Mouse (Mus musculus) spleen, postnatal 4 days (tissue): ENCODE results near the gene Unc45b.
A peak's percentile ranks its signal among the peaks of the same experiment; 100 is the strongest.
"Not testable (repeated sequence)": the region's sequence is repeated elsewhere in the genome, so short reads cannot be mapped to it uniquely, and the experiment has no call there.

Experiments used
- DNase-seq, 2 experiments: peaks; one replicate each; pipeline ENCODE4 v3.0.0; 2022; ENCODE audit warnings: low spot score in 2 of 2

The Unc45b gene

DNA sequence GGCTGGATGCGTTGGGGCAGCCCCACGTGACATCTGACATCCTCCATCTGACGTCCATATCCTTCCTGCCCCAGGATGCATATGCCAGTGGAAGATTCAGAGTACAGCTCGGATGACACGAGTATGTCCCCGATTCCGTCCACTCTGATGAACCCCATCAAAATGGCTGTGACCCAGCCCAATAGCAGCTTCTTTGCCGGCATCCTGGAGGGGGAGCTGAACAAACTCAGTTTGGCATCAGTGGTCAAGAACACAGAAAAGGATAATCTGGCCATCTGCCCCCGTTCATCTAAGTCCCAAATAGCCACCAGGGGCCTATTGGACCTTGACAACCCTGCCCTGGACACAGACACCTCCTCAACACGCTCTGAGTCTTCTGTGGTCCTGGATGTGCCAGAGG lies 12.9 kb upstream of the Unc45b start:
- DNase-seq = no peak

DNA sequence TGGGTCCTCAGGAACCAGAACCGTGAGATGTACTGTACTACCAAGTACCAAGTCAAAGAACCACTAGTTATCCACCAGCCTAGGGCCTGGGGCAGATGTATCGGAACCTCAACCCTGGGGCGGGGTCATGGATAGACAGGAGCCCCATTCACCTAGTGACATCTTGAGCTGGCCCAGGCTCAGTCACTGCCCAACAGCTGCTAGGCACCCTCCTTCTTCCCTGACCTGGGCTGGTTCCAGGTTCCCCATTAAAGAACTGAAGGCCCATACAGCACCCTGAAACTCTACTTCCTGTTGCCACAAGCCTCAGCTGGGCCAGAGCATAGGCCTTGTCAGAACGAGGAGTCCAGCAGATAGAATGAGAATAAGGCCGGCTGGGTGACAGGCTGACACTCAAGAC lies 10.6 kb upstream of the Unc45b start:
- DNase-seq = no peak

DNA sequence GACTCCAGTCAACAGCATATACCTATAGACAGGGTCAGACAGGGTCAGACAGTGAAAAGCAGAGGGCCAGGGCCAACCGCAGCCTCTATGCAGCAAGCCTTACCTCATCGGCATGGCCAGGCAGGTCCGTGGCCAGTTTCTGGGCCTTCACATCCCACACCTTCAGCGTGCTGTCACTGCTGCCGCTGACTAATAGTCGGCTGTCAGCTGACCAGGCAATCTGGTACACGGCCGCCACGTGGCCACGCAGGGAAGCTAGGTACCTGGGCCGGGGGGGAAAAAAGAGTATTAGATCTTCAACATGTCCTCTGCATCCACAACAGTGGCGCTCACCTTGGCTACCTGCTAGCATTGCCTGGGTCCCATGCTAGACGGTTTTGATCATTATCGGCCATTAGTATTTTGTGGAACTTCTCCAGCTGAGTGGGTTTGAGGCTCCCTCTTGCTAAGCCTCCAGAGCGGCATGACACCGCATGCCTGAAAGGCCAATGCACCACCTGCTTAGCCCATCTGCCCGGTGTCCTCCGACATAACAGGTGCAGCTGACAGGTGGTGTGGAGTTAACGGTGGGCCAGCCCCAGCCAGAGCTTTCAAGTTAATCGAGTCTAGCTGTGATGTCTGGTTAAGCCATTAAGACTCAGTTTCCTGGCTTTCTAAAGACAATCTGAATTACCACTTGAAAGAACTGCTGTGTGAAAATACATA lies 8.6 kb upstream of the Unc45b start:
- no peak for DNase-seq

DNA sequence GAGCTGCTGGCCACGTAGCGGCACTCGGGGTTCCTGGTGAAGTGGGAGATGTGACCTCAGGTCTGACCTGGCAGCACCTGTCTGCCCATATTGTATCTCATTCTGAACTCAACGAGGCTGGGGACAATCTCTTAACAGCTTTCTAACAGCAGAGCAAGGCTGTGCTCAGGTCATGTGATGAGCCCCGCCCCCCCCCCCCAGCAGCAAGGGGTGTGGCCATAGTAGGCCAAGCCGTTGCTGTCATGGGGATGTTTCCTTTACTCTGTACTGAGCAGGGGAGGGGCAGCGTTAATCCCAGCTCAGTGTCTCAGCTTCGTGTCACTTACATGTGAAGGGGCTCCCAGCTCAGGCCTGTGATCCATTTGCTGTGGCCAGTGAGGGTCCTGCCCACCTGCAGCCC lies 5.4 kb upstream of the Unc45b start:
- no peak for DNase-seq

DNA sequence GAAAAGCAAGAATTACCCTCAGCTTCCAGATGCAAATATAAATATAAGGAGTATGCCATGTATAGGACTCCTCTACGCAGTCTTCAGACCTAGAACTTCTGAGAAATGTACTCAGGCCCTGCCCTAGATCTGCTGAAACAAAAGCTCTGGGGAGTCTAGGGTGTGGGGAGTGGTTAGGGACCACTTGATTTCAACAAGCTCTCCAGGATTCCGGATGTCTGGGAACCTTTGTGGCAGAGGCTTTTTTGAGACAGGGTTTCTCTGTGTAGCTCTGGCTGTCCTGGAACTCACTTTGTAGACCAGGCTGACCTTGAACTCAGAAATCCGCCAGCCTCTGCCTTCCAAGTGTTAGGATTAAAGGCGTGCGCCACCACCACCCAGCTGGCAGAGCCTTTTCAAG lies 4.5 kb upstream of the Unc45b start:
- DNase-seq = no peak

DNA sequence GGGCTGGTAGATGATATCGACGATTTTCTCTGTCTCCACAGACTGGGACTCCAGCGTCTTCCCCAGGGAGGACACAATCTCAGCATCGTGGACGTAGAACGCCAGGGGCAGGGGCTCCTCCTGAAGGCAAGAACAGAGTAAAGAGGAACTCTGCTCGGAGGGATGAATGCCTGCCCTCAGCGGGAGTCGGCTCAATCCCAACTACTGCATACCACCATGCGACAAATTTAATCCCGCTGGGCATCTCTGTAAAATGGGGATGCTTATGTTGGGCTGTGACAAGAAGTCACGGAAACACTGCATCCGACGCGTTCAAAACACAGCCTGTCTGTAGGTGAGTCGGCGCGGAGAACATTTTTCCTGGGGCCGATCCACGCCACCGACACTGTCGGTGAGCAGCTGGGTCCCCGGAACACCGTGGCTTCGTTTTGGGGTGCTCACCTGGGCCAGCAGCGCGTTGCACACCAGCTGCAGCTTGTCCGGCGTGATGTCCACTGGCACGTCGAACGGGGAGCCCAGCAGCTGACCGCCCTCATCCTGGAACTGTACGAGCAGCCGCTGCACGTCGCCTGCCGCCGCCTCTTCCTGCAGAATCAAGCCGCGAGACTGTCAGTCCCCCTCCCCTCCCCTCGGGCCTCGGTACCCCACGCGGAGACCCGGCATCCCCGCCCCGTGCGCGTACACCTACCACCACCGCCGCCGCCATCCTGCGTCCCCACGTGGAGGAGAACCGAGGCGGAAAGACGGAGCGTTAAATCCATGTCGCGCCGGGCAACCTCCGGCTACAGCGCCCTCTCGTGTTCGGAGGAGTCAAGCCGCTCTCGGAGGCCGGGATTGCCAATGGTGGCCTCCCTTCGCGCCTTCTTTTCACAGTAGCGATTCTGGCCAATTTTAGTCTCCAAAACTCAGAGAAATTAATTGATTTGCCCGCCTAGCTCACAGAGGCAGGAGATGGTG lies 2.4 kb upstream of the Unc45b start, which contains the start of gene Nle1:
TSS of gene Nle1 (minus strand) at position 761 of the 957 bp plus-strand sequence.
- DNase-seq = peak; percentile 94 to 99

DNA sequence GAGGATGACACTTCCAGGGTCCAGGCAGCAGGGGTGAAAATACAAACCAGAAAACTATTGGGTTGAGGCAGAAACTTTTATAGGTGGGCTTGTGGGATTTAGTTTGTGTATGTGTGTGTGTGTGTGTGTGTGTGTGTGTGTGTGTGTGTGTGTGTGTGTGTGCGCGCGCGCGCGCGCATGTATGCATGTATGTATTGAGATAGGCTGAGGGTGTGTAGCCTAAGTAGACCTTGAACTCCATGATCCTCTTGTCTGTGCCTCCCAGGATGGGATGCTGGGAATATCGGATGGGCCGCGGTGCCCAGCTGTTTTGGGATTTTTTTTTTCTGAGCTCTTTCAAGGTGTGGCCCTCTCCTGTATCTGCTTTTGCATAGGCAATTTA lies 1.8 kb upstream of the Unc45b start:
- no peak for DNase-seq

DNA sequence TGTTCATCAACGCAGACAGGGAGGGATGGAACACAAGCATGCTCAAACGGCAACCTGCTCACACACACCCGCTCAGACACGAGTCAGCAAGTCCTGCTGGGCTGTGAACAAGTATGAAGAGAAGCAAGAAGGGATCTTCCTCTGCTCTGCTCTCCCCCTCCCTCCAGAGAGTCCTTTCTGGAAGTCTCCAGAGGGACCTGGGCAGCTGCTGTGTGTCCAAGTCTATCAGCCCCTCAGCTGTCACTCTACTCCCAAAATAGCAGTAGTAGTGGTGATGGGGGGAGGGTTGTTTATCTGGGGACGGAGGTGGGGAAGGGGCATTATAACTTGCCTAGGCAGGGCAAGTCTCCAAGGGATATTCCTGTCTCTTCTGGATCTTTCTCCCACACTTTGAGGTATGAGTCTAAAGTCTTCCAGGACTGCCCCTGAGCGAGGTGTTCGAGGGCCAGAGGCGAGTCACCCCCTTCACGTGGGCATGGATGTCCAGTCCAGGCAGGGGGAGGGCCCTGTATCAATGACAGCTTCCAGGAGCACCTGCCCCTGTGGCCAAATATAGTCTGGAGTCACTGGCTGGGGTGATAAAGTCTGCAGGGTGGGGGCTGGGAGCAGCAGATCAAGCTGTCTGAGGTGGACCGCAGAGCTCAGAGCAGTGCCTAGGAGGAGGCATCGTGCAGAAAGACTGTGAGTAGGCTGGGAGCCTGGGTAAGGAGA lies 484 bp downstream of the Unc45b start:
- DNase-seq = no peak

DNA sequence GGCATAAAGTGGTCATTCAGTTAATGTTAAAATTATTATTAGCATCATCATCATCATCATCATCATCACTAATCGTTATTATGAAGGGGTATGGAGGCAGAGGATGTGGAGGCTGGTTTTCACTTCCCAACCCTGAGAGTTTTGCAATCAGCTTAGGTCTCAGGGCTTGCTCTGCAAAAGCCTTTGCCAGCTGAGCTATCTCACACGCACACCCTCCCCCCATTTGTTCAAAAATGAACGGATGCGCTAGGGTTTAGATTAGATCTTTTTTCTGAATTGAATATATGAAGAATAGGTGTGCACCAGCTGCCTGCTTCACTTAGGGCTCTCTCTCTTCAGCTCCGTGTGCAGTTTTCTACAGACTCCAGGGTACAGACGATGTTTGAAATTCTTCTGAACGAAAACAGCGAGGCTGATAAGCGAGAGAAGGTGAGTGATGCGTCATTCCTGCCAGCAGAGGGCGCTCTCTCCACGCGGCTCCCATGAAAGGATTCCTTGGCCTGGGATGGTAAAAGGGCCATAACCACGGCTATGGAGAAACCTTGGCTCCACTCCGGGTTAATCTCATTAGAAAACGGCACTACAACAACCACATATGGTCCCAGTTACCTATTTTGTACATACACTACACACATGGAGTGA lies 4.5 kb downstream of the Unc45b start:
- peak; percentile 59 to 89 for DNase-seq

DNA sequence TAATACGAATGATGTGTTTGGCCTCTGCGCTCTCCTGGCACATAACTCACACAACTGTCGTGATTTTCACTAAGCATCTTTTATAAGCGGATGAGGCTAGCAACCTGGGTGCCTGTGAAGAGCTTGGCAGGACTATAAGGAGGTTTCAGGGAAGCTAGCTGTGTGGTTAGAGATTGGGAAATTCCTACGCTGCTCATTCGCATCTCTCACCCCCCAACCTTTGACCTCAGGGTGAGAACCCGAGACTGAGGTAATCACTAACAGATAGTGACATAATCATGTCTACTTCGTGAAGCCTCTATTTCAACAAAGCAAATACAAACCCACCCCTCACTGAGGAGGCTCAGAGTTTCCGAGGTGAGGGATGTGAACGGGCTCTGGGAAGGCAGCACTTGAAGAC lies 10.4 kb downstream of the Unc45b start:
- no peak for DNase-seq

DNA sequence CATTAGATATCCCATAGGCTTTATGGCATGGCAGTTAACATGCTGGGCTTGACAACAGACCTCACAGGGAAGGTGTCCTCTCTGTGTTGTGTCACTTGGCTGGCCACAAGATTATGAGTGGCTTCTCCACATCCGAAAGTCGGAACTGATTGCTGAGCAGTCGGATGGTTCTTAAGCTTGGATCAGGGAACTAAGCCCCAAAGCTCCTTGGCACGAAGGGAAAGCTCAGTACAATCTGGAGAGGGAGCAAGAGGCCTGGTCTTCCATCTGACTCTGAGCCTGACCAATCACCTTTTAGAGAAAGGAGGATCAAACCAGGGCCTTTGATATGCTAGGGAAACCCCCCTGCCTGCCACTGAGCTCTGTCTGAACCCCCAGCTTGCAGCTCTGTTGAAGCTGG lies 11.3 kb downstream of the Unc45b start:
- DNase-seq = no peak

DNA sequence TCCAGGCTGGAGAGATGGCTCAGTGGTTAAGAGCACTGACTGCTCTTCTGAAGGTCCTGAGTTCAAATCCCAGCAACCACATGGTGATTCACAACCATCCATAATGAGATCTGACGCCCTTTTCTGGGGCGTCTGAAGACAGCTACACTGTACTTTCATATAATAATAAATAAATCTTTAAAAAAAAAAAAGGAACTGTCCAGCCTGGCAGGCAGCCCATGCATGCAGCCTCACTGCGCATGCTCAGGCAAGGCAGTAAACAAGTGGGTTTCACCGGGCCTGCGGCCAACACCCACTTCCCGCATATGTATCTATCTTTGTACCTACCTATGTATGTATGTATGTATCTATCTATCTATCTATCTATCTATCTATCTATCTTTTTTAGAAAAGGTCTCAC lies 13.6 kb downstream of the Unc45b start:
- not testable (repeated sequence) for DNase-seq

DNA sequence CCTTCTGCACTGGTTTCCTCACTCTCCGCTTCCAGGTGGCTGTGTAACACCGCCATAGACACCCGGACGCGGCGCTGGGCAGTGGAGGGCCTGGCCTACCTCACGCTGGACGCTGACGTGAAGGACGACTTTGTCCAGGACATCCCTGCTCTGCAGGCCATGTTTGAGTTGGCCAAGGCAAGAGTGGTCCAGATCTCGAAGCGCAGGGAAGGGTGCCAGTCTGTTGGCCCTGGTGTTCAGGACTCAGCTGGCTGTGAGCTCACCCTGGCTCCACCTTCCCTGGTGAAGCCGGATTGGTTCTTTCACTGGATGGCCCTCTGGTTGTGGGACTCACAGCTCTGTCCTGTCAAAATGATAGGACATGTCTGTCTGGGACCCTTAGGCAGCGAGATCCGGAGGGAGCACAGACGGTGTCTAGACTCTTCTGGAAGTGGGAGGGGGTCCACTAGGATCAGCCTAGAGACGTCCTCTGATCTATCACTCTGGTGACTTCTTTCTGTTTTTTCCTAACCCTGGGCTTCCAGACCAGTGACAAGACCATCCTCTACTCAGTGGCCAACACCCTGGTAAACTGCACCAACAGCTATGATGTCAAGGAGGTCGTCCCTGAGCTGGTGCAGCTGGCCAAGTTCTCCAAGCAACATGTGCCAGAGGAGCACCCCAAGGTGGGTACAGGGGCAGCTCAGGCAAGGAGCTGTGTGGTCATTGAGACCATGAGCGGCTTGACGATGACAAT lies 18.7 kb downstream of the Unc45b start:
- no peak for DNase-seq

DNA sequence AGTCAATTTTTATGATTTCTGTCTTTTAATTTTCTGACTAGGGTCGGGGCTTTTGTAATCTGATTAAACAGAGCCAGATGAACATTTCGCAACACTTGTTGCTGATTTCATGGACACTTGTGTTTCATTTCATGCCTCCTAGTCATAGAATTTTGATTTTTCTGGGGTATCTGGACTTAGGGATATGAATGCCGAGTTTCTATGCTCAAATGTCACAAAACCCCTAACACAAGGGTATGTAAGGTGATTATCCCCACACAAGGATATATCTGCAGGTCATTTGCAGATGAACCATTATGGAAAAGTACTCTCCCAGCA lies 19.2 kb downstream of the Unc45b start:
- DNase-seq = no peak

DNA sequence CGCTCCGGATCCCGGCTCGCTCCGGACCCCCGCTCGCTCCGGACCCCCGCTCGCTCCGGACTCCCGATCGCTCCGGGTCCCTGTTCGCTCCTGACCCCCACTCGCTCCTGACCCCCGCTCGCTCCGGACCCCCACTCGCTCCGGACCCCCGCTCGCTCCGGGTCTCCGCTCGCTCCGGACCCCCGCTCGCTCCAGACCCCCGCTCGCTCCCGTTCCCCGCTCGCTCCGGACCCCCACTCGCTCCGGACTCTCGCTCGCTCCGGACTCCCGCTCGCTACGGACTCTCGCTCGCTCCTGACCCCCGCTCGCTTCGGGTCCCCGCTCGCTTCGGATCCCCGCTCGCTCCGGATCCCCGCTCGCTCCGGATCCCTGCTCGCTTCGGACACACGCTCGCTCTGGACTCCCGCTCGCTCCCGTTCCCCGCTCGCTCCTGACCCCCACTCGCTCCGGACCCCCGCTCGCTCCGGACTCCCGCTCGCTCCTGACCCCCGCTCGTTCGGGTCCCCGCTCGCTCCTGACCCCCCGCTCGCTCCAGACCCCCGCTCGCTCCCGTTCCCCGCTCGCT lies 20.1 kb downstream of the Unc45b start:
- not testable (repeated sequence) for DNase-seq

DNA sequence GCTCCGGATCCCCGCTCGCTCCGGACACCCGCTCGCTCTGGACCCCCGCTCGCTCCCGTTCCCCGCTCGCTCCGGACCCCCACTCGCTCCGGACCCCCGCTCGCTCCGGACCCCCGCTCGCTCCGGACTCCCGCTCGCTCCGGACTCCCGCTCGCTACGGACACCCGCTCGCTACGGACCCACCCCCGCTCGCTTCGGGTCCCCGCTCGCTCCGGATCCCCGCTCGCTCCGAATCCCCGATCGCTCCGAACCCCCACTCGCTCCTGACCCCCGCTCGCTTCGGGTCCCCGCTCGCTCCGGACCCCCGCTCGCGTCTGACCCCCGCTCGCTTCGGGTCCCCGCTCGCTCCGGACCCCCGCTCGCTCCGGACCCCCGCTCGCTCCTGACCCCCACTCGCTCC lies 20.8 kb downstream of the Unc45b start:
- not testable (repeated sequence) for DNase-seq

DNA sequence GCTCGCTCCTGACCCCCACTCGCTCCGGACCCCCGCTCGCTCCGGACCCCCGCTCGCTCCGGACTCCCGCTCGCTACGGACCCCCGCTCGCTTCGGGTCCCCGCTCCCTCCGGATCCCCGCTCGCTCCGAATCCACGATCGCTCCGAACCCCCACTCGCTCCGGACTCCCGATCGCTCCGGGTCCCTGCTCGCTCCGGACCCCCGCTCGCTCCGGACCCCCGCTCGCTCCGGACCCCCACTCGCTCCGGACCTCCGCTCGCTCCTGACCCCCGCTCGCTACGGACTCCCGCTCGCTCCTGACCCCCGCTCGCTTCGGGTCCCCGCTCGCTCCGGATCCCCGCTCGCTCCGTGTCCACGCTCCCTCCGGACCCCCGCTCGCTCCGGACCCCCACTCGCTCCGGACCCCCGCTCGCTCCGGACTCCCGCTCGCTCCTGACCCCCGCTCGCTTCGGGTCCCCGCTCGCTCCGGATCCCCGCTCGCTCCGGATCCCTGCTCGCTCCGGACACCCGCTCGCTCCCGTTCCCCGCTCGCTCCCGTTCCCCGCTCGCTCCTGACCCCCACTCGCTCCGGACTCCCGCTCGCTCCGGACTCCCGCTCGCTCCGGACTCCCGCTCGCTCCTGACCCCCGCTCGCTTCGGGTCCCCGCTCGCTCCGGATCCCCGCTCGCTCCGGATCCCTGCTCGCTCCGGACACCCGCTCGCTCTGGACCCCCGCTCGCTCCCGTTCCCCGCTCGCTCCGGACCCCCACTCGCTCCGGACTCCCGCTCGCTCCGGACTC lies 21.5 kb downstream of the Unc45b start:
- DNase-seq = not testable (repeated sequence)

DNA sequence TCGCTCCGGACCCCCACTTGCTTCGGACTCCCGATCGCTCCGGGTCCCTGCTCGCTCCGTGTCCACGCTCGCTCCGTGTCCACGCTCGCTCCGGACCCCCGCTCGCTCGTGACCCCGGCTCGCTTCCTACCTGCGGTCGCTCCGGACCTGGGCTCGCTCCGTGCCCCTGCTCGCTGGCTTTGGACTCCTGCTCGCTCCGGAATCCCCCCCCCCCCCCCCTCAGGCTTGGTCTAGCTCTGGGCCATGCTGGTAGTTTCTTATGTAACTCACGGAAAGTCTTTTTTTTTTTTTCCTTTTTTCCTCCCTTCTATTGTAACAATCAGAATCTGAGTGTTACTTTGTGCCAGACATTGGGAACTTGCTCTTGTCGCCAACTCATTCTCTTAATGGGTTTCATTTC lies 22.8 kb downstream of the Unc45b start:
- DNase-seq = no peak

DNA sequence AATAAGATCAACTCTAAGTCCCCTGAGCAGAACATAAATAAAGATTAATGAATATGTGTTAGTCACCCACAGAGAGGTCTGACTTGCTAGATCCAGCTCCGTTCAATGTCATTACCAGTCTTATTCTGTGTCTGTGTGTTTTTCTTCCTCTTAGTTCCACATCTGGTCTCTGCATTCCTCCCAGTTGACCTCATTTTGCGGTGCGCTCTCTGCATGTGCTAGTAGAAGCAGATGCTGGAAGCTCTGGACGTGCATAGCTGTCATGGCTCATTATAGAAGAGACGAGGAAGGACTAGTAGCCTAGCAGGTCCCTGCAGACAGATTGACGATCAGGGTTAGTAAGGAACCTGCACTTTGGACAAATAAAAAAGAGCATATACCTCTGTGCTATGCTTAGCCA lies 33.0 kb downstream of the Unc45b start:
- DNase-seq = no peak

DNA sequence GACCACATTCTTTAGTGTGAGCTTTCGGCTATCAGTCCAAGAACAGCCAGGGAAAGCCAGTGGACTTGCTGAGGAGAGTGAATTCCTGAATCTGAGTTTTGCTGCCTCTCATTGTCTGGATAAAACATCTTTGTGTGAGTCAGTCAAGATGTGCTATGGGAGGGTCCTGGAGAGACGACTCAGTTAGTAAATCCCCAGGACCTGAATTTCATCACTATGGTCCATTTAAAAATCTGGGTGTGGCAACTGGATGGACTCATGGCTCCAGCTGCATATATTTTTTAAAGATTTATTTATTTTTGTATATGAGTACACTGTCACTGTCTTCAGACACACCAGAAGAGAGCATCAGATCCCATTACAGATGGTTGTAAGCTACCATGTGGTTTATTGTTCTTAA lies 35.3 kb downstream of the Unc45b start:
- DNase-seq = no peak
